Mouse (Mus musculus): ENCODE results near the gene Cetn4. TPM values are rescaled to one million over a fixed set of nuclear protein-coding genes. Genes with fewer than 3 reads are reported as not detected.

Gene Cetn4
- 1.8 and 2.8 TPM in 2 replicates for polyA plus RNA-seq (2015; fragmentation: Nextera tagmentation; extraction: Ambion mirVana)

DNA sequence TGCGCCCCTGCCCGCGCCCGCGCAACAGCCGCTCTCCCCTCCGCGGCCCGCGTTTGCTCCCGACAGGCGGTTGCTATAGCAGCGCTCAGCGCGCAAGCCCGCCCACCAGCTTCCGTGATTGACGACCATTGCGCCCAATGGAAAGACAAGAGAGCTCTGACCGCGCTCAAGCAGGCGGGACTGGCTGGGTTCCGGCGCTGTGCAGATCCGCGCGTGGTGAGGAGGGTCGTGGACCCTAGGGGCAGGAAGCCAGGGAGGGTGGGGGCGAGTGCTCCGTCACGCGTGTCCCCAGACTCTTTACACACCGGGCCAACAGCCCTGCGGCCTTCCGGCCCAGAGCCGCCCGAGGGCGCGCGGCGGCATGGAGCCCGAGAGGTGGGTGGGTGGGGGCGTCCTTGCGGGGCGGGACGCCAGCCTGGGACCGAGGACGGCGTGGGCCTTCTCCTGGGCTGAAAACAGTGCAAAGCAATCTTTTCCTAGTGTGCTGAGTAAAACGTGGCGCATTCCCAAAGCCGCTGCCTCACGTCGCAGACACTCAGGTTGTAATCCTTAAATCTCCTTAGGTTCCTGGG is at the start of gene Cetn4, which contains the start of gene Bbs12:
TSS of gene Cetn4 (minus strand) at position 339 of the 572 bp plus-strand sequence.
TSS of gene Bbs12 (plus strand) at position 185 of the 572 bp plus-strand sequence.
- Histone ChIP-seq H3K9me3 (ENCODE audit: control insufficient read depth, low read length) (no peaks in the 10 kb centered on the region), H3K27ac (ENCODE audit: low read length) (peak within 1 kb of the TSS; percentile 47; the same call in 1 of the 2 replicates), H3K4me3 (replicated peaks; ENCODE audit: low read length) (peak within 1 kb of the TSS; percentile 95), H3K36me3 (ENCODE audit: control insufficient read depth, insufficient read depth) (no peaks in the 10 kb centered on the region), H3K27me3 (replicated peaks; ENCODE audit: control insufficient read depth, insufficient read depth, low read length) (no peaks in the 10 kb centered on the region), H3K9ac (replicated peaks; ENCODE audit: low read depth, low read length) (peak within 1 kb of the TSS; percentile 88), H3K4me1 (replicated peaks; ENCODE audit: control insufficient read depth, insufficient read depth, low read length) (peaks cover 9% of the 10 kb centered on the region), H3K4me2 (ENCODE audit: low read length) (peak within 1 kb of the TSS; percentile 59)
- WGBS = under 1% methylated on average over 54 of the region's 54 CpGs
- peak; percentile 100 for ATAC-seq

DNA sequence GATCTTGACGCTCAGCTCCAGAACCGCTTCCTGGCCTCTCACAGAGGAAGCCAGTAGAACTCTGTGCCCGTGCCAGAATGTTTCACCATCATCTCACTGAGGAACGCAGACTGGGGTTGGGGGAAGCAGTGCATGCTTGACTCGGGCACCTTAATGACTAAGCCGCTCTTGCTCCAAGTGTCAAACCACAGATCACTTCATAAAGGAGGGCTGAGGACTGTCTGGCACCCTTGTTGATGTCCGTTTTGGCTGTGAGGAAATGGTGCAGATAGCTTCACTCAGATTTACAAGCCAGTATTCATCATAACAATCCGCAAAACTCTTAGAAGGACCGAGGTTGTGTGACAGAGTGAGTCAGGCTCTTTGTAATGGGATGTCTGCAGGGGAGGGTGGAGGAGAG is 48.2 kb upstream of the Cetn4 start:
- Histone ChIP-seq H3K27ac (ENCODE audit: low read length) (no peak overlapping the region), H3K4me2 (ENCODE audit: low read length) (no peak overlapping the region), H3K9ac (replicated peaks; ENCODE audit: low read depth, low read length) (no peak overlapping the region), H3K27me3 (replicated peaks; ENCODE audit: control insufficient read depth, insufficient read depth, low read length) (no peaks in the 10 kb centered on the region), H3K9me3 (ENCODE audit: control insufficient read depth, low read length) (no peaks in the 10 kb centered on the region), H3K36me3 (ENCODE audit: control insufficient read depth, insufficient read depth) (no peaks in the 10 kb centered on the region), H3K4me3 (replicated peaks; ENCODE audit: low read length) (no peak overlapping the region), H3K4me1 (replicated peaks; ENCODE audit: control insufficient read depth, insufficient read depth, low read length) (no peaks in the 10 kb centered on the region)
- 85% methylated on average over 9 of the region's 9 CpGs for whole genome bisulfite sequencing
- no peak for ATAC-seq

DNA sequence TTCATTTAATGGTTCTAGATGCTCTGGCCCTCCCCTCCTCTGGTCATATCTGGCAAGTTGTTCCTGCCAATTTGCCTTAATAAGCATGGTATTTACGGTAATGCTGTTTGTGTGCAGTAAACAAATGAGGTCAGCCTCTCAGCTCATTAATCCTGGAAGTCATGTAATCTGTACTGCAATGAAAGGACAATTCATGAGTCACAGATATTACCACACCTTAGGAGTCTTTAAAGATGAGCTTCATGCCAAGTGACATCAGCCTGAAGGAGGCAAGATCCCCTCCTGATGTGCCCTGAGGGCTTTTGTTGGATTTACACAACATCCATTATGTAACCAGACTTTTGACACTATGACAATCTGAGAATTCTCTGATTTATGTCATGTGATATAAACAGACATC is 42.2 kb upstream of the Cetn4 start:
- Histone ChIP-seq H3K9ac (replicated peaks; ENCODE audit: low read depth, low read length) (no peak overlapping the region), H3K36me3 (ENCODE audit: control insufficient read depth, insufficient read depth) (no peaks in the 10 kb centered on the region), H3K4me2 (ENCODE audit: low read length) (no peak overlapping the region), H3K4me1 (replicated peaks; ENCODE audit: control insufficient read depth, insufficient read depth, low read length) (no peaks in the 10 kb centered on the region), H3K27me3 (replicated peaks; ENCODE audit: control insufficient read depth, insufficient read depth, low read length) (no peaks in the 10 kb centered on the region), H3K4me3 (replicated peaks; ENCODE audit: low read length) (no peak overlapping the region), H3K9me3 (ENCODE audit: control insufficient read depth, low read length) (no peaks in the 10 kb centered on the region), H3K27ac (ENCODE audit: low read length) (no peak overlapping the region)
- WGBS = 54% methylated on average over 1 of the region's 1 CpGs
- no peak for ATAC-seq

DNA sequence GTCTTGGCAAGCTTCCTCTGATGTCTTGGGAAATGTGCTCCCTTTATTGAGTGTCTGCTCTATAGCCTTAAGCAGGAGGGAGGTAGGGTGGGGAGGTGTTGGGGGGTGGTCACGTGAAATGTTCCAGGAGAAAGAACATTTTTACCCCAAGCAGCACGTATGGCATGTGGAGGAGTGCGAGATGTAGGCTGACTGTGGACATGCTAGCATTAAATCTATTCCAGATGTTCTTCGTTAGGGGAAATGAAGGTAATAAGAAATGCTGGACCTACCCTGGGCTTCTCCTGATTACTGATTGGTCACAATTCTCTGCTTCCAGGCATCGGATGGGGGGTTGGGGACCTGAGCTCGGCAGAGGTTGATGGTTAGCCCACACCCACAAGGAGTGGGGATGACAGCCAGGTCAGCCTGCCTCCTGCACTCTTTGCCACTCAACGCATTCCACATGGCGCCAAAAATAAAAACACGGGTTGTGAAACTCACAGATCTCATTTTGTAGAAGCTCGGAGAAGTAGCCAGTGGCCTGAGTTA is 41.5 kb upstream of the Cetn4 start:
- no peak overlapping the region for H3K27ac ChIP-seq (ENCODE audit: low read length)
- no peaks in the 10 kb centered on the region for H3K36me3 ChIP-seq (ENCODE audit: control insufficient read depth, insufficient read depth)
- peaks cover 2% of the 10 kb centered on the region for H3K4me1 ChIP-seq (replicated peaks; ENCODE audit: control insufficient read depth, insufficient read depth, low read length)
- H3K4me2 ChIP-seq (ENCODE audit: low read length) = no peak overlapping the region
- H3K9ac ChIP-seq (replicated peaks; ENCODE audit: low read depth, low read length) = no peak overlapping the region
- H3K27me3 ChIP-seq (replicated peaks; ENCODE audit: control insufficient read depth, insufficient read depth, low read length) = peaks cover 6% of the 10 kb centered on the region; the same call in 1 of the 2 replicates
- no peak overlapping the region for H3K4me3 ChIP-seq (replicated peaks; ENCODE audit: low read length)
- WGBS = 84% methylated on average over 10 of the region's 10 CpGs
- H3K9me3 ChIP-seq (ENCODE audit: control insufficient read depth, low read length) = no peaks in the 10 kb centered on the region
- ATAC-seq = no peak

DNA sequence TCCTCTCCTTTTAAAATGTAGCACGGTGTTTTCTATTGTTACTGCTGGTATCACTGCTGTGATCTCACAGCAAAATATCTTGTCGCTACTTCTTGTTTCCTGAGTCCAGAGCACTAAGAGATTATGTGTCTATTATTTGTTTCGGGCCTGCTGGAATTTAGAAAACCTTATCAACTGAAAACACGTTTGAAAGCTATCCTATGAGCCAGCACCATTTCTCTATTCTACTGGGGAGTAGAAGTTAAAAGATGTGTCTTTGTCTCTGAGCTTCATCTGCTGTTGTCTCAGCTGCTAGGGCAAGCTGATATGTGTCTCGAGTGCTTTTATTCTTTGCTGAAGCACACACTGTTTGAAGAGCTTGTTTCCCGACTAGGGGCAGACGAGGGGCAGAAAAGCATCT is 37.9 kb upstream of the Cetn4 start:
- Histone ChIP-seq H3K27ac (ENCODE audit: low read length) (no peak overlapping the region), H3K36me3 (ENCODE audit: control insufficient read depth, insufficient read depth) (no peaks in the 10 kb centered on the region), H3K27me3 (replicated peaks; ENCODE audit: control insufficient read depth, insufficient read depth, low read length) (peaks cover 23% of the 10 kb centered on the region), H3K4me1 (replicated peaks; ENCODE audit: control insufficient read depth, insufficient read depth, low read length) (peaks cover 13% of the 10 kb centered on the region), H3K9ac (replicated peaks; ENCODE audit: low read depth, low read length) (no peak overlapping the region), H3K4me2 (ENCODE audit: low read length) (no peak overlapping the region), H3K9me3 (ENCODE audit: control insufficient read depth, low read length) (no peaks in the 10 kb centered on the region), H3K4me3 (replicated peaks; ENCODE audit: low read length) (no peak overlapping the region)
- no peak for ATAC-seq
- WGBS = 67% methylated on average over 7 of the region's 7 CpGs

DNA sequence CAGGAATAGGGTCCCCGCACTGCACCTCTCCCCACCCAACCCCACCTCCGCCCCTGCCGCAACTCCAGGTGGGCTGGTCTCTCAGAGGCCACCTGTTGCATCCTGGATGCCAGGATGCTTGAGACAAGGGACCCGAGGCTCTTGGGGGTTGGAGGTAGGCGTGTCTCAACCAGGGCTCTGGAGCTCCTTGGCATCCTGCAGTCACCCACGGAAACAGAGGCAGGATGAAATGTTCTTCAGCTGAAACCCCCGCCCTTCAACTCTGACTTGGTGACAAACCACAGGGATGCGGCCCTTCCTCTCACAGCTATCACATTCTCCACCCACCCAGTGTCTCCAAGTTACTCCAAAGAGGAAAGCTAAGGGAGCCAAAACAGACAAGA is 36.6 kb upstream of the Cetn4 start:
- Histone ChIP-seq H3K9ac (replicated peaks; ENCODE audit: low read depth, low read length) (peak overlapping the region; percentile 63), H3K4me2 (ENCODE audit: low read length) (peak overlapping the region; percentile 100), H3K4me1 (replicated peaks; ENCODE audit: control insufficient read depth, insufficient read depth, low read length) (peaks cover 13% of the 10 kb centered on the region), H3K27me3 (replicated peaks; ENCODE audit: control insufficient read depth, insufficient read depth, low read length) (peaks cover 23% of the 10 kb centered on the region), H3K27ac (ENCODE audit: low read length) (no peak overlapping the region), H3K9me3 (ENCODE audit: control insufficient read depth, low read length) (no peaks in the 10 kb centered on the region), H3K4me3 (replicated peaks; ENCODE audit: low read length) (peak overlapping the region; percentile 64), H3K36me3 (ENCODE audit: control insufficient read depth, insufficient read depth) (no peaks in the 10 kb centered on the region)
- no peak for ATAC-seq
- 10% methylated on average over 8 of the region's 8 CpGs for WGBS

DNA sequence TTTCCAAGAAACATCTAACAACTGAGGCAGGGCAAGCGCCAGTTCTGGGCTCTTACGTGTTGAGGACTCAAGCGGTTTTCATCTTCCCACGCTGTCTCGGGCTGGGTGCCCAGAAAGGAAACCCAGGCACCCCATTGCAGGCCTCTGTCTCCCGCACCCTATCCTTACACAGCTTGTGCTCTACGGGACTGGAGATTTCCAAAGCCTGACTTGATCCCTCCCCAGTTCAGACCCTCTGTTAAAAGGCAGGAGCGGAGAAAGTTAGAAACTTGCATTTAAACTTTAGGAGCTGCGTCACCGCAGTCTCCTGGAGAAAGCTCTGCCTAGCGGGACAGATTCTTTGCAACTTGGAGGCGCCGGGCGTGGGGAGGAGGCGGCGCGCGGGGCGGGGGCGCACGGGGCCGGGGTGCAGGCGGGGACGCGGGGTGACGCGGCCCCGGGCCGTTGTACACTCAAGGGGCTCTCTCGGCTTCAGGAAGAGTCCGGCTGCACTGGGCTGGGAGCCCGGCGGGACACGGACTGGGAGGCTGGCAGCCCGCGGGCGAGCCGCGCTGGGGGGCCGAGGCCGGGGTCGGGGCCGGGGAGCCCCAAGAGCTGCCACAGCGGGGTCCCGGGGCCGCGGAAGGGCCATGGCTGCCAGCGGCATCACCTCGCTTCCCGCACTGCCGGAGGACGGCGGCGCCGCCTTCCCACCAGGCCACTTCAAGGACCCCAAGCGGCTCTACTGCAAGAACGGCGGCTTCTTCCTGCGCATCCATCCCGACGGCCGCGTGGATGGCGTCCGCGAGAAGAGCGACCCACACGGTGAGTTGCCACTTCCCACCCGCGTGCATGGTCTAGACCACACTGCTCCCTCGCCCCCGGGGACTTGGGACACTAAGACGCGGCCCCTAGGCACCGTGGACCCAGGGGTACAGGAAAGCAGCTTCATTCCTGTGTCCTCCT is 36.0 kb upstream of the Cetn4 start, which contains the start of gene Fgf2:
TSS of gene Fgf2 (plus strand) at position 126 of the 945 bp plus-strand sequence.
- no peak within 1 kb of the TSS for H3K27ac ChIP-seq (ENCODE audit: low read length)
- no peaks in the 10 kb centered on the region for H3K9me3 ChIP-seq (ENCODE audit: control insufficient read depth, low read length)
- H3K27me3 ChIP-seq (replicated peaks; ENCODE audit: control insufficient read depth, insufficient read depth, low read length) = peaks cover 23% of the 10 kb centered on the region
- WGBS = under 1% methylated on average over 73 of the region's 75 CpGs
- H3K4me1 ChIP-seq (replicated peaks; ENCODE audit: control insufficient read depth, insufficient read depth, low read length) = peaks cover 13% of the 10 kb centered on the region
- H3K4me2 ChIP-seq (ENCODE audit: low read length) = peak within 1 kb of the TSS; percentile 100
- H3K4me3 ChIP-seq (replicated peaks; ENCODE audit: low read length) = peak within 1 kb of the TSS; percentile 64
- no peaks in the 10 kb centered on the region for H3K36me3 ChIP-seq (ENCODE audit: control insufficient read depth, insufficient read depth)
- ATAC-seq = peak; percentile 90
- H3K9ac ChIP-seq (replicated peaks; ENCODE audit: low read depth, low read length) = peak within 1 kb of the TSS; percentile 63

DNA sequence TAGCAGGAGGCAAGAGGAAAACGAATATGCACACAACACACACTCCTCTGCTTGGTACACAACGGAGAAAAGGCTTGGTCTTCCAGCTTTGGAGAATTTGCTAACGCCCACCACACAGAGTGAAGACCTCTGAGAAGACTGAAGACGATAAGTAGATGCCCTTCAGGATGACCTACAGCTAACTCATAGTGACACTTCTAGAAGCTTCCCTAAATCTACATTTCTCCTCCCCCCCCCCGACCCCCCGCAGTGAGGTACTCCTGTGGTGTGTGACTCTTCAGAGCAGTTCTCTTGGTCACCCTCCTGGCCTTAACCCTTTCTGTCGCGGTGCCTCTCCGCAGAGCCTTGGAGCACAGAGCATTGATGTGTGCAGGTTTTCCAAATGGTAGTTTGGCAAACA is 35.2 kb upstream of the Cetn4 start:
- Histone ChIP-seq H3K9me3 (ENCODE audit: control insufficient read depth, low read length) (no peaks in the 10 kb centered on the region), H3K36me3 (ENCODE audit: control insufficient read depth, insufficient read depth) (no peaks in the 10 kb centered on the region), H3K27me3 (replicated peaks; ENCODE audit: control insufficient read depth, insufficient read depth, low read length) (peaks cover 23% of the 10 kb centered on the region), H3K4me1 (replicated peaks; ENCODE audit: control insufficient read depth, insufficient read depth, low read length) (peaks cover 13% of the 10 kb centered on the region), H3K4me3 (replicated peaks; ENCODE audit: low read length) (no peak overlapping the region), H3K9ac (replicated peaks; ENCODE audit: low read depth, low read length) (no peak overlapping the region), H3K4me2 (ENCODE audit: low read length) (peak overlapping the region; percentile 100; the same call in 1 of the 2 replicates), H3K27ac (ENCODE audit: low read length) (no peak overlapping the region)
- WGBS = 39% methylated on average over 9 of the region's 9 CpGs
- no peak for ATAC-seq

DNA sequence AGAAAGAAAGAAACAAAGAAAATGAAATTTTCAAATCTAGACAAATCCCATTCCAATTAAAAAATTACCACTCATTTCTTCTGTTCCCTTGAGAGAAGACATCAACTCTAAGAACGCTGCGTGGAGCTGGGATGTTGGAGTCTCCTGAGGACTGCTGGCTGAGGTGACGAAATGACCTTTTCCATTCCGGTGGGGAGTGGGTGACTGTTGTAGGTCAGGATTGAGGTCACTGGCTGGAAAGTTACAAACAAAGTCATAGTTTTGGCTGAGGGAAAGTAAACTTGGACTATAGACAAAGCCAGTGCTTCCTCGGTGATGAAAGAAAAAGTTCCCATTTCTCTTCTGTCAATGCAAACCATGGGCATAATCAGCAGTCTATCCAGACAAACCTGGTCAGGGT is 30.3 kb upstream of the Cetn4 start:
- Histone ChIP-seq H3K9ac (replicated peaks; ENCODE audit: low read depth, low read length) (no peak overlapping the region), H3K4me3 (replicated peaks; ENCODE audit: low read length) (no peak overlapping the region), H3K4me1 (replicated peaks; ENCODE audit: control insufficient read depth, insufficient read depth, low read length) (peaks cover 2% of the 10 kb centered on the region; the same call in 1 of the 2 replicates), H3K4me2 (ENCODE audit: low read length) (no peak overlapping the region), H3K27me3 (replicated peaks; ENCODE audit: control insufficient read depth, insufficient read depth, low read length) (0 out of 2 replicates have a peak, but pooled peaks cover 8% of the 10 kb centered on the region), H3K36me3 (ENCODE audit: control insufficient read depth, insufficient read depth) (no peaks in the 10 kb centered on the region), H3K27ac (ENCODE audit: low read length) (no peak overlapping the region), H3K9me3 (ENCODE audit: control insufficient read depth, low read length) (no peaks in the 10 kb centered on the region)
- ATAC-seq = no peak
- 84% methylated on average over 5 of the region's 5 CpGs for WGBS
